9 mouse cellular contexts compared by ENCODE assay signal in the genomic region with DNA sequence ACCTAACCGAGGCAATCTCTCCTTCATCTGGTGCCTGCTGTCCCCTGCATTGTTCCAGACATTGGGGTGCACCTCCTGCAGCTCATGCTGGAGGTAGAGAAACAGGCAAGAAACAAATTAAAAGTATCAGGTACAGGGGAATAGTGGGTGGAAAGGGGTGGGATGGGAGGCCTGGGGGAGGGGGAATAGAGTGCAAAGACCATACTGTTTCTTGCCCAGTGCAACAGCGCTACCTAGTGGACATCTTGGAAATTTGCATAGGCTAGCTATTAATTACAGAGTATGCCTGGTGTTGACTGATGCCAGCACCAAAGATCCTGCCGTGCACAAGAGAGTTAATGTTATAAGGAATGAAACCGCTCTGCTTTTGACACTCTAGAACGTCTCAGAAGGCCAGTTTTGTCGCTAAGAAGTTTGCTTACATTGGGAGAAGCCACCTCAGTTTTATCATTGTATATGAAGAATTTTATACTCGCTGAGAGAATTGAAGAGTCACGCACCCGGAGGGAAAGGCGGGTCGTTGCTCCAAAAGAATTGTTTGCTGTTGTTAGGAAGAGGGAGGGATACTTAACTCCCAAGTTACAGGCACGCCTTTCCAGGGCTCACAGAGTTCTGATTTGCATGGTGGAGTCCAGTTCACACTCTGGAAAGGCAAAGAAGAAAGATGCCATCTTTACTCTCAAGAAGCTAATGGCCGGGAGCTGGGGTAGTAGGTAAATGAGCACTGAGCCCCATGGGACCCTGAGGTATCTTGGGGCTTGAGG. TPM values are rescaled to one million over a fixed set of nuclear protein-coding genes. Genes with fewer than 3 reads are reported as not detected.
A peak's percentile ranks its signal among the peaks of the same experiment; 100 is the strongest.
DNase-seq lines count a peak whose midpoint lies in the region; ATAC-seq lines count a peak whose summit lies in the region.
"Had no signal": no experiment of that assay in that cellular context is flagged by ENCODE, and none has a peak within 500 bp of the region (broad histone marks: within the 10 kb centered on the region; RNA-seq: fewer than 3 reads in every experiment).

No protein-coding gene starts in this region.

- 29% methylated on average over 13 of the region's 13 CpGs for WGBS in limb, embryonic 13.5 days
- 28% methylated on average over 13 of the region's 13 CpGs for WGBS in neural tube, embryonic 15.5 days

- peak; percentile 47 for DNase-seq in cerebellum, adult 11 months
- DNase-seq in cerebellum, adult 11-12 months: no peak
- DNase-seq in B cell, adult 2 months: peak; percentile 68 to 70
- DNase-seq in cerebellum, postnatal 10 days: peak; percentile 83 to 87
- peak; percentile 40 to 75 for DNase-seq in heart, postnatal 10 days
- no peak for DNase-seq in adrenal gland, adult 8-10 months

- H3K4me1 ChIP-seq in limb, embryonic 13.5 days: peaks cover 14% of the 10 kb centered on the region
- peaks cover 5% of the 10 kb centered on the region; the same call in 1 of the 2 replicates for H3K4me1 ChIP-seq in neural tube, embryonic 15.5 days

- H3K9me3 ChIP-seq in limb, embryonic 13.5 days: no peaks in the 10 kb centered on the region
- H3K9me3 ChIP-seq in neural tube, embryonic 15.5 days (replicated peaks): no peaks in the 10 kb centered on the region

- no peak overlapping the region for H3K4me3 ChIP-seq in limb, embryonic 13.5 days
- H3K4me3 ChIP-seq in neural tube, embryonic 15.5 days (replicated peaks): no peak overlapping the region

- no peak overlapping the region for H3K27ac ChIP-seq in limb, embryonic 13.5 days
- no peak overlapping the region for H3K27ac ChIP-seq in neural tube, embryonic 15.5 days (replicated peaks)

- H3K4me2 ChIP-seq in limb, embryonic 13.5 days (replicated peaks): peak overlapping the region; percentile 47
- peak overlapping the region; percentile 32 for H3K4me2 ChIP-seq in neural tube, embryonic 15.5 days

- no peaks in the 10 kb centered on the region for H3K36me3 ChIP-seq in limb, embryonic 13.5 days
- no peaks in the 10 kb centered on the region for H3K36me3 ChIP-seq in neural tube, embryonic 15.5 days

- no peak overlapping the region for H3K9ac ChIP-seq in limb, embryonic 13.5 days
- H3K9ac ChIP-seq in neural tube, embryonic 15.5 days (replicated peaks): no peak overlapping the region

- peak; percentile 68; the same call in 1 of the 2 replicates for ATAC-seq in limb, embryonic 13.5 days (ENCODE audit: low FRiP score, low read depth)
- ATAC-seq in neural tube, embryonic 15.5 days (ENCODE audit: low FRiP score): peak; percentile 69

- no peaks in the 10 kb centered on the region for H3K27me3 ChIP-seq in limb, embryonic 13.5 days
- no peaks in the 10 kb centered on the region for H3K27me3 ChIP-seq in neural tube, embryonic 15.5 days (replicated peaks)

- intact Hi-C loops in heart, postnatal 10 days (cut with DNase I): loop anchor here (1.0 kb wide), 1 partner anchor 140 kb away; no protein-coding TSS in a partner anchor

RNA-seq across cellular contexts. Expression of a gene that starts 15.0 kb away (rescaled TPM):
- 10 to 100 TPM in 1 of 2 experiments, 1 to 10 TPM in 1; 9.6 to 11.2 TPM for total RNA-seq in heart, postnatal 10 days (2021)
- 9.3 TPM in 2 replicates for polyA plus RNA-seq in limb, embryonic 13.5 days (2015; fragmentation: Nextera tagmentation; extraction: Ambion mirVana)
- 42.7 TPM in 2 replicates for polyA plus RNA-seq in neural tube, embryonic 15.5 days (2015; fragmentation: Nextera tagmentation; extraction: Ambion mirVana)
- 100 to 1,000 TPM in 2 of 4 experiments, 10 to 100 TPM in 2; 49.2 to 139 (median 86.7) TPM for total RNA-seq in adrenal gland, adult 8-10 months (2022)

RNA-seq across cellular contexts. Expression of a gene that starts 23.7 kb away (rescaled TPM):
- 10 to 100 TPM in 1 of 2 experiments, 1 to 10 TPM in 1; 9.1 to 10.5 TPM for total RNA-seq in heart, postnatal 10 days (2021)
- polyA plus RNA-seq in limb, embryonic 13.5 days (2015; fragmentation: Nextera tagmentation; extraction: Ambion mirVana): 28.1 and 30.2 TPM in 2 replicates
- 62.5 and 76.5 TPM in 2 replicates for polyA plus RNA-seq in neural tube, embryonic 15.5 days (2015; fragmentation: Nextera tagmentation; extraction: Ambion mirVana)
- total RNA-seq in adrenal gland, adult 8-10 months (2022): 10 to 100 TPM in 3 of 4 experiments, 1 to 10 TPM in 1; 8.2 to 13.6 (median 11.5) TPM

RNA-seq across cellular contexts. Expression of a gene that starts 23.8 kb away (rescaled TPM):
- total RNA-seq in heart, postnatal 10 days (2021): 1 to 10 TPM; 4.8 to 5.5 TPM
- polyA plus RNA-seq in limb, embryonic 13.5 days (2015; fragmentation: Nextera tagmentation; extraction: Ambion mirVana): 10.2 and 10.4 TPM in 2 replicates
- polyA plus RNA-seq in neural tube, embryonic 15.5 days (2015; fragmentation: Nextera tagmentation; extraction: Ambion mirVana): 11.7 and 11.9 TPM in 2 replicates
- 1 to 10 TPM; 7.2 to 8.8 (median 7.7) TPM for total RNA-seq in adrenal gland, adult 8-10 months (2022)

RNA-seq across cellular contexts. Expression of a gene that starts 37.8 kb away (rescaled TPM):
- total RNA-seq in heart, postnatal 10 days (2021): not detected
- not detected in 2 replicates for polyA plus RNA-seq in limb, embryonic 13.5 days (2015; fragmentation: Nextera tagmentation; extraction: Ambion mirVana)
- not detected in 2 replicates for polyA plus RNA-seq in neural tube, embryonic 15.5 days (2015; fragmentation: Nextera tagmentation; extraction: Ambion mirVana)
- not detected for total RNA-seq in adrenal gland, adult 8-10 months (2022)
- total RNA-seq: left cerebral cortex, postnatal 25 days had no signal

RNA-seq across cellular contexts. Expression of a gene that starts 37.9 kb away (rescaled TPM):
- 10 to 100 TPM; 10.6 to 11.7 TPM for total RNA-seq in heart, postnatal 10 days (2021)
- 34.9 TPM in 2 replicates for polyA plus RNA-seq in limb, embryonic 13.5 days (2015; fragmentation: Nextera tagmentation; extraction: Ambion mirVana)
- polyA plus RNA-seq in neural tube, embryonic 15.5 days (2015; fragmentation: Nextera tagmentation; extraction: Ambion mirVana): 47.4 and 47.9 TPM in 2 replicates
- 10 to 100 TPM; 12.1 to 16.5 (median 14.6) TPM for total RNA-seq in adrenal gland, adult 8-10 months (2022)

Comparison
In these comparisons a context has a peak if more than half of its experiments do, and no peak if none do; other contexts are left out.
1. DNase-seq: peak in cerebellum, adult 11 months (single experiment), B cell, adult 2 months (2 of 2), cerebellum, postnatal 10 days (2 of 2) and heart, postnatal 10 days (2 of 2); none in cerebellum, adult 11-12 months (single experiment) and adrenal gland, adult 8-10 months (single experiment).
2. RNA of a gene that starts 15.0 kb away (total RNA-seq): 49.2 to 139 TPM in adrenal gland, adult 8-10 months; 9.6 to 11.2 TPM in heart, postnatal 10 days; every median in the first group is over 4 times any median in the second.